Mouse (Mus musculus): ENCODE measurements around the gene Dlx3. TPM values are rescaled to one million over a fixed set of nuclear protein-coding genes. Genes with fewer than 3 reads are reported as not detected.

Gene Dlx3
- total RNA-seq (2021), result not detected

DNA sequence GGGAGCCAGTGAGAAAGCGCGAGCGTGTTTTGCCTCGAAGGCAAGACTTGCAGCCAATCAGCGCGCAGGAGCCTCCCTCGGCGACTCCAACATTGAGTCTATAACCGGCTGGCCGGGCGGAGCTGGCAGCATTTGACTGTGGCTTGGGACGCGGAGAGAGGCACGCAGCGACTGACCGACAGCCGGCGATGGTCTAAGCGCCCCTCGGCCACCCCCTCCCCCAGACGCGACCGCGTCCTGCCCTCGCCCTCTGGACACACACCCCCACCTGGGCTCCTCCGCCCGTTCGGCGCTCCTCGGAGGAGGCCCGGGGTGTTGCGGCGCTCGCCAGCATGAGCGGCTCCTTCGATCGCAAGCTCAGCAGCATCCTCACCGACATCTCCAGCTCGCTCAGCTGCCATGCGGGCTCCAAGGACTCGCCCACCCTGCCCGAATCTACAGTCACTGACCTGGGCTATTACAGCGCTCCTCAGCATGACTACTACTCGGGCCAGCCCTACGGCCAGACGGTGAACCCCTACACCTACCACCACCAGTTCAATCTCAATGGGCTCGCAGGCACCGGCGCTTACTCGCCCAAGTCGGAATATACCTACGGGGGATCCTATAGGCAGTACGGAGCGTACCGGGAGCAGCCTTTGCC lies at the start of gene Dlx3:
TSS of gene Dlx3 (plus strand) at position 130 of the 643 bp plus-strand sequence.
- no peak for DNase-seq (ENCODE audit: low spot score in 2 of 2)
- intact Hi-C loops (cut with DNase I), result loop anchor here (5.0 kb wide), 1 partner anchor 402 kb away; no protein-coding TSS in a partner anchor

DNA sequence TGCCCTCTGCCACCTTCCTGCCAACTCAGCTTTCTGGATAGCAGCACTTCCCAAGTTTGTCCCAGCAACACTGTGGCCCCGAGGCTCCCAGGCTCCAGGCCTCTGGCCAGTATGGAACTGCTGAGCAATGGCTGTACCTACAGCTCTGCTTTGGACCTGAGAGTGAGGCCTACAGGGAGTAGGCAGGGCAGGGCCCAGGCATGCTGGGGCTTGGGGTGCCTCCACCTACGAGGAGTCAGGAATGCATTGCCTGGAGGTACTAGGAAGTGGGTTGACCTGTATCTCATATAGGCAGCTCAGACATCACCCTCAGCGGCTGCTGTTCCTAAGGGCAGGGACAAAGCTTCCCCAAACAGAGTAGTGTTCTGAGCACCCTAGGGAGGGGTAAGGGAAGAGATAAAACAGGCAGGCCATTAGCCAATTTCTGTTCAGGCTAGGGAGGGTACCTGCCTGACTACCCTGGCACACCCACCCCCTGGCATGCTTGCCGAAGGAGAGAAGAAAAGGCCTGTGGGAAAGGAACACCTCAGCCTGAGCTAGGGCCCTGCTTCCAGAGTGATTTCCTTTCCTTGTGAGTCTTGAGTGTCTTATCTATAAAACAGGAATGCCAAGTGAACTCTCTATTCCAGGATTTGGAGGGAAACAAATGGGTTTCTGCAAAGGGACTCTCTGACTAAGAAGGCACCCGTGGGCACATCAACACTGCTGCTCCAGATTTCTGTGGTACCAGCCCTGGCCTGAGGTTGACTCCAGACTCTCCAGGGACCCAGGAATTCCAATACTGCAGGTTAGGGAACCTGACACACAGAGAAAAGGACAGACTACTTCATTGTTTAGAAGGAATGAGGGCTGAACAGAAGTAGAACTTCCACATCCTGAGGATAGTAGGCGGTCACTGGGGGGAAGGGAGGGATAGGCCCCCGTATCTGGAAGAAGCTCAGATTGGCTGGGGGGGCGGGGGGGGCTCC lies 49.5 kb upstream of the Dlx3 start:
- intact Hi-C loops (cut with DNase I), result no loop called here
- no peak for DNase-seq (ENCODE audit: low spot score in 2 of 2)

DNA sequence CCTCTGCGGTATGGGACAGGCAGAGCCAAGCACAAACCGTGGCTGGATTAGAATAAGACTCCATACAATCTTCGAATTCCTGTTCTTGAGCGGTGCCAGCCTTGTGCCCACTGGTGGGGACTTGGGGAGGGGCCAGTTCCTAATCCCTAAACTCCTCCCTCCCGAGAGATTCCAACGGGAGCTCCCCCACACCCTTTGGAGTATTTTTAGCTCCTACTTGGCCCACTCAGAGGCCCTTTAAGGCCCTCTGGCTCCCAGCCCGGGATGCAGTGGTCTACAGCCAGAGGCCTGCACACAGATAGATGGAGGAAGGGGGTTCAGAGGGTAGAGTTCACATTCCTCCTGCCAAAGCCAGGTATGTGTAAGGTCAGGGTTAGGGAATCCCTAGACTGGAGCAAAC lies 48.7 kb upstream of the Dlx3 start:
- intact Hi-C loops (cut with DNase I), result no loop called here
- no peak for DNase-seq (ENCODE audit: low spot score in 2 of 2)

DNA sequence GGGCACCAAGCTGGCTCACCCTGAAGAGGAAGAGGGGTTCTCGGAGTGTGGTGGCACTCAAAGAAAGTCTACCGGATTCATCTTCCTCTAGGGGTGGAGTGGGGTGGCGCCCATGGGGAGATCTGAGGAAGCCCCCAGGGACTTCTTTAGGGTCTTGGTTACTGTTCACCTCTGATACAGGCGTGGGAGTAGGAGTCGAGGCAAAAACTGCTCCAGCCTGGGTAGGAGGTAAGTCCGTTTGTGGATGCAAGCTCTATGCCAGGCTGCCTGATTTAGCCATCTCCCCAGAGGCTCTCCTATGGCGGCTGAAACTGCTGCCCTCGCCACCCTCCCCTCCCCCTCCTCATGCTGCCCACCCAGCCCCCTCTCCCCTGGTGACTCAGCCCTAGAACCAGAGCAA lies 47.8 kb upstream of the Dlx3 start:
- no peak for DNase-seq (ENCODE audit: low spot score in 2 of 2)
- intact Hi-C loops (cut with DNase I), result no loop called here

DNA sequence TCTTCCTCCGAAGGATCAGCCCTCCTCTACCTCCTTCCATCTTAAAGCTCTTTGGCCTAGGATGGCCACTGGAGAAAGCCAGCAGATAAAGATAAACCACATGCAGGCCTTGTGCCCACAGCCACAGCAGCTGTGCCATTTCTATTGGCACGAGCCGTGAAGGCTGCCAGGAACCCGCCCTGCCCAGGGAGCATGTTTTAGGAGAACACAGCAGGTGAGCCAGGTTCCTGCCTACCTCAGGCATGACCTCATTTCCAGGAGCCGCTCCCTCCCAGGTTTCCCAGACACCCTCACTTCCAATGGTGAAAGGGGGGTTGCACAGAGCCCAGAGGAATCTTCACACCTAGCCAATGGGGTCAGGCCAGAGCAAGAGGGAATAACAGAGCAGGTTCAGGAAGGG lies 47.1 kb upstream of the Dlx3 start:
- intact Hi-C loops (cut with DNase I), result no loop called here
- DNase-seq (ENCODE audit: low spot score in 2 of 2), result no peak

DNA sequence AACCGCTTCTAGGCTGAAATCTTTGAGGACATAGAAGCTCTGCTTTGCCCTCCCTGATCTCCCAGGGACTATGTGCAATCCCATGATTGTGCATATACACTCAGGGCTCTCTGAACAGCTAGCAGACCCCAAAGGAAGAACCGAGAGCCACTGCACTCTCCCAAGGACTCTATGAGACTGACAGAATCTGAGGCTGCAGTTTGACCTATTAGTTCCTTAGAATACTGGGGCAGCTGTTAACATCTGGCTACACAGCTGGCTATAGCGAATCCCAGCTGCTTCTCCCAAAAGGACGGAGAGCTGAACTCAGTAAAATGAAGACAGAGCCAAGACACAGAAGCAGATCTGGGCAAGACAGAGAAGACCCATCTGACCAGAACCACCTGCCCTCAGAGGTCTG lies 46.1 kb upstream of the Dlx3 start:
- no peak for DNase-seq (ENCODE audit: low spot score in 2 of 2)
- intact Hi-C loops (cut with DNase I), result no loop called here

DNA sequence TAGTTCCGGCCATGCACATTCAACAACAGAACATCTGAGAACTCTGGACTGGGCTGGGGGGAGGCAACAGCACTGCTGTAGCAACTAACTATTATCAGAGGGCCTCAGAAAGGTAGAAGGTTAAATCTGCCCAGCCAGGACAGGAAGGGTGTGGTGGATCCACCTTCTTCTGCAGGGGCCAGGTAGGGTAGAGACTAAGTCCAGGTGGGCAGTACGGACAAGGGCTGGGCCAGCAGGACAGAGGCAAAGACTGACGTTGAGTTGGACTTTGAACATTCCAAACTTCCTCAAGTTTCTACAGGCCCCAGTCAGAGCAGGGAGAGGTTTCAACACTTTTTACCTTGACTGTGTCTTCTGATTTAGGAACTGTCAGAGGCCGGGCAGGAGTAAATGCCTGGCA lies 45.2 kb upstream of the Dlx3 start:
- intact Hi-C loops (cut with DNase I), result no loop called here
- no peak for DNase-seq (ENCODE audit: low spot score in 2 of 2)

DNA sequence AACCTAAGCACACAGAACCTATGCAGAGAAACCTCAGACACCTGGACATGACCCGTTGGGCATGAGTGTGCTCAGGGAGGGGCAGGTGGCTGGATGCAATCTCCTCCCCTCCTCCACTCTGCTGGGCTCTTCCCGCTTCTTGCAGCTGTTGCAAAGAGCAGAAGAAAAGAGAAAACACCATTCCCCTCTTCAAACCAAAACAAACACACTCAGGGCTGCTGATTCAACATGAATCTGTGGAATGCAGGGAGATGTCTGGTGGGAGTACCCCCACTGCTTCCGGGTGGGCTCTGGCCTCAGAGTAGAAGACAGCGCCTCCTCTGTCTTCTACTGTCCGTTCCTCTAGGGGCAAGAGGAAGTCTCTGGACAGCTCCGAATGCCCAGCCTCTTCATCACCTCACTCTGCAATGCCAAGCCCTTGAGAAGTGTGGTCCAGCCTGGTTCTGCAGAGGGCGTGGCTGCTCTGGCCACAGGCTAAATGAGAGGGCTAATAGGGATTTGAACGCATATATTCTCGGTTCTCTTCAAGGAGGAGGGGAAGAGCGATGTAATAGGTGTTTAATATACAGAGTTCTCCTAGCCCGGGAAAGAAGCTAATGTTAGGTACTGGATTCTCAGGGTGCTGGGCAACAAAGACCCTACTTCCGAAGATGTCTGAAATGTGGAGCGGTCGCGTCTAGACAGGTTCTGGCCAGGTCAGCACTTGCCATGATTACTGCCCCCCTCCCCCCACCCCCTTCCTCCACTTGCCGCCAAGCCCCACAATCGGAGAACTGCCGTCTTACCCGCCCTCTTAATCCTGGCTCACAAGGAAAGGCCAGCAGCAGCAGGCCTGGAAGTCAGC lies 44.5 kb upstream of the Dlx3 start:
- intact Hi-C loops (cut with DNase I), result loop anchor here (2.0 kb wide), 1 partner anchor 31 kb away; no protein-coding TSS in a partner anchor
- no peak for DNase-seq (ENCODE audit: low spot score in 2 of 2)

DNA sequence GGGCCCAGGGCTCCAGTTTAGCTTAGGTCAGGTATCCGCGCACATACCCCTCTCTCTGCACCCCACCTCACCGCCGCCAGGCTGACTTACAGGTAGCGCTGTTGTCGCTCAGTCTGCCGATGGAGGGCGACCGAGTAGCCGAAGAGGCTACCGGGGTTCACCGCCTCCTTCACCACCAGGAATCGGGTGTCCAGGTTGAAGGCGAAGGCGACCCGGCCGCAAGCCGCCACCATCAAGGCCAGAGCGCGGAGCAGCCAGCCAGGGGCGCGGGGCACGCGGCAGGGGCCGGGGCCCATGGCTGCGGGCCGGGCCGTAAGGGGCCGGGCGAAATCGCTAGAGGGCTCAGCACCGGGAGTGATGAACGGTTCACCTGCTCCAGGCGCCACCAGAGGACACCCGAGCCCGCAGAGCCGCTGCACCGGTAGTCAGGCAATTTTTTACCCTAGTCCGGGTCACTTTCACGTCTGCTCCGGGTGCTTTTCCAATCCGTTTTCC lies 43.8 kb upstream of the Dlx3 start:
- DNase-seq (ENCODE audit: low spot score in 2 of 2), result peak; percentile 65 to 69
- intact Hi-C loops (cut with DNase I), result loop anchor here (2.0 kb wide), 1 partner anchor 31 kb away; no protein-coding TSS in a partner anchor

DNA sequence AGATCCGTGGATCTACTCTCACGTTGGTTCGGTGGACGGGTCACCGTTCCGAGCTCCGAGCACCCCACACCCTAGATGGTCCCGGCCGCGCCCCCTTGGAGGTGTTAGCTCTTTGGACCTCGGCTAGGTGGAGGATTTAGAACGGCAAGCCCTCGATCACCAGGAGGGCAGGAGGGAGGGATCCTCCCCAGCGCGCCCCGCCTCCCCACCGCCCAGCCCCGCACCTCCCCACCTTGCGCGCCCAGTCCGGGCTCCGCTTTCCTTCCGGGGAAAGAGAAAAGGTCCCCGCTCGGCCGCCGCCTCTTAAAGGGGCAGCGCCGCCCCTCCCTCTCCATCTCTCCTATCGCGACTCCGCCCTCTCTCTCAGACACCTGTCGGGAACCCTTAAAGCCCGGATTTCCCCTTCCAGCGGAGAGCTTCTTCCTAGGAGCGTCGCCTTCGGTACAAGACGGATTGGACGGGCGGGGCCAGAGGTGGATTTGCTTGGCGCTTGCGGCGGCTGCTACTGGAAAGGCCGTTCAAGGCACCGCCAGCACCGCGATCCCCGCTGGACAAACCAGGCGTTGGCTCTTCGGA lies 43.3 kb upstream of the Dlx3 start, which contains the start of gene Itga3:
TSS of gene Itga3 (minus strand) at position 266 of the 576 bp plus-strand sequence.
- DNase-seq (ENCODE audit: low spot score in 2 of 2), result peak; percentile 60 to 70
- intact Hi-C loops (cut with DNase I), result loop anchor here (2.0 kb wide), 1 partner anchor 30 kb away; no protein-coding TSS in a partner anchor

DNA sequence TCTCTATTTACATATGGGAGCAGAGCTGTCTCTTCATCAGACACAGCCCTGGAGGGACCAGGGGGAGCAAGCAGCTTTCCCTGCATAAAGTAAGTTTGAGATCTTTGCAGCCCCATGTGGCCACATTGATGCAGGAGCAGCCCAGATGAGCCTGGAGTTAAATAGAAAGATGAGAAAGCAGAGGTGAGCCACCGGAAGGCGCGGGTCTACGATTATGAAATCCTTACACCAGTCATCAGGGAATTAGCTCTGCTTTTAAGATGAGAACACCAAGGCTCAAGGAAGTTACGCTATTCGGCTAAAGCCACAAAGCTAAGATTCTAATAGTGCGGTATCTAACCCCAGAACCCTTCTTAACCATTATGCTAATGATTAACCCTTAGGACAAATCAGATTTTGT lies 42.0 kb upstream of the Dlx3 start:
- intact Hi-C loops (cut with DNase I), result loop anchor here (2.0 kb wide), 1 partner anchor 29 kb away; no protein-coding TSS in a partner anchor
- DNase-seq (ENCODE audit: low spot score in 2 of 2), result no peak

DNA sequence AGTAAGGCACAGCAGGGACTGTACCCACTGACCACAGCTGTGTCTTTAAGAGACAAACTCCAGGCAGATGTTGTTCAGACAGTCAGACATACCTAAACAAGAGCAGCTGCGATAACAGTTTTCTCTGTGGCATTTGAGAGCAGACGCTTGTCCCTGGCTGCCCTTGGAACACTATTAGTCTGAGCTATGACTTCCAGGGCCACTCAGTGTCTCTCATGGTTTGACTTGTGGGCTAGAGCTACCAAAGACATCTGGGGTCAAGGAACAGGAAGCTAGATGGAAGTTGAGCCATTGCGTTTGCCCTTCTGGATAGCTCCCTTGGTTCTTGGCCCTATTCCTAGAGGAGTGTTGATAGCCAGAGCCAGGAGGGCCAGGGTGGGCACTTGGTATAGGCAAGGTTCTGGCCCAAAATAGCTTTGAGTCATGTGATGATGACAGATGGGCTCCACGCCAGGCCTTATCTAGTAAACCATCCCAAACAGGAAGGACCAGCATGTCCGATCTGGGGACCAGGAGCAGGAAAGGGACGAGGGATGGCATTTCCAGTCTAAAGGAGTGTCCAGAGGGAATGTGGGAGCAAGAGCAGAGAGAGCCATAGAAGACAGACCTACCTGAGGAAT lies 40.6 kb upstream of the Dlx3 start:
- no peak for DNase-seq (ENCODE audit: low spot score in 2 of 2)
- intact Hi-C loops (cut with DNase I), result no loop called here

DNA sequence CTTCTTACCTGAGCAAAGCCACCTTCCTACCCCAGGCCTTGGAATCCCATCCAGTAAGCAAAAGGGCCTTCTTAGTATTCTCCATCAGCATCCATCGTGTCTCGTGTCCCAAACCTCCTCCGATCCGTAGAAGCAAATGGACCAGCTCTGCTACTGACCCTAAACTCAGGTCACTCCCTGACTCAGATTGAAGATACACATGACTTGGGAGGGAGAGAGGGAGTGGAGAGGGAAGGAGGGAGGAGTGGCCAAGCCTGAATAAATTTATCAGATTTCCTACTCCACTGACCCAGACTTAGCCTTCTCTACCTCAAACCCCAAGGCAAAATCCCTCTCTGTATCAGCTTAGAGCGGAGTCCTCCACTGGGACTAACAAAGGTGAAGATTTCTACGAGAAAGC lies 39.1 kb upstream of the Dlx3 start:
- no peak for DNase-seq (ENCODE audit: low spot score in 2 of 2)
- intact Hi-C loops (cut with DNase I), result no loop called here

DNA sequence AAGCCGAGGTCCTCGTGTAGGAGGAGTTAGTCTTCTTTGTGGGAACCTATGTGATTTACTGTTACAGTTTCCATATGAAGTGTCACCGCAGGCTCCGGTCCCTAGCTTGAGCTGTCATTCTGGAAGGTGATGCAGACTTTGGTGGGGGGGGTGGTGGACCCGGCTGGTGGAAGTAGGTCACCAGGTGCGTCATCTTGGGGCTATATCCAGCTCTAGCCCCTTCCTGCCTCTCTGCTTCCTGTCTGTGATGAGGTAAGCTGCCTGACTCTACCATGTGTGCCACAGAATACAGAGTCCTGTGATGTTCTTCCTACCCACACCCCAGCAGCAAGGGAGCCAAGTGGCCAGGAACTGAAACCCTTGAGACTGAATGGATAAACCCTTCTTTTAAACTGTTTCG lies 37.0 kb upstream of the Dlx3 start:
- no peak for DNase-seq (ENCODE audit: low spot score in 2 of 2)
- intact Hi-C loops (cut with DNase I), result no loop called here

DNA sequence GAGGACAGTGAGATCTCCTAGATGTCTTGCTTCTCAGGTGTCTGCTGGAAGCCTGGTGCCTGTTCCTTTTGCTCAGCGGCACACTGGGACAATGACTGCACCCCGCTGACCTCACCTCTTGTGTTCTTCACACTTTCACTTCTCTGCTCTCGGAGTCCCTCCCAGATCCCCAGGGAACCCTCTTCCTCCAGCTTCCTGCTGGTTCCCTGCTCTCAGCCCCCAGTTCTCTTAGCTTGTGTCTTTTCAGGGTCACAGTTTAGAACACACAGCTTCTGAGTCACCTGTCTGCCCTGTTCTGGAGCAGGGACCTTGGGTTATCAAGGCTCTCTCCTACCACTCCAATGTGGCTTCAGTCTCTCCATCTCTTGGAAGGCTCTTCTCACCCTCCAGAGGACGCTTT lies 35.7 kb upstream of the Dlx3 start:
- intact Hi-C loops (cut with DNase I), result no loop called here
- DNase-seq (ENCODE audit: low spot score in 2 of 2), result no peak

DNA sequence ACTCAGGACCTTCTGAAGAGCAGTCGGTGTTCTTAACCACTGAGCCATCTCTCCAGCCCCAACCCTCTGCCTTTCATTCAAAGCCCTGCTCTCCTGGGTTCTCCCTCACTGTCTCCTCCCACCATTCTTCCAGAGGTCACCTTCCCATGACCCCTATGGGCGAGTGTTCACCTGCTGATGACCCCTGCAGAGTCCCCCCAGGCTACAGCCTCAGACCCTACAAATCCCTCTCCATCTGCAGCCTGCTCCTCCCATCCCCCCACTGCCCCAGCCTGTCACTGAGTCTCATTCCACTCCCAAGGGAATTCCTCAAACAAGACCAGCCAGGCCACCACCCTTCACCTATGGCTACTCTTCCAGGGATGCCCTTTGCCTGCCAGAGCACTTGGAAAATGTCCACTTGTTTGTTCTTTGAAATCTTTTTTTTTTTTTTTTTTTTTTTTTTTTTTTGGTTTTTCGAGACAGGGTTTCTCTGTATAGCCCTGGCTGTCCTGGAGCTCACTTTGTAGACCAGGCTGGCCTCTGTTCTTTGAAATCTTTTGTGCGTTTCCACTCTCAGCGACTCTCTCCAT lies 35.0 kb upstream of the Dlx3 start:
- intact Hi-C loops (cut with DNase I), result no loop called here
- DNase-seq (ENCODE audit: low spot score in 2 of 2), result no peak

DNA sequence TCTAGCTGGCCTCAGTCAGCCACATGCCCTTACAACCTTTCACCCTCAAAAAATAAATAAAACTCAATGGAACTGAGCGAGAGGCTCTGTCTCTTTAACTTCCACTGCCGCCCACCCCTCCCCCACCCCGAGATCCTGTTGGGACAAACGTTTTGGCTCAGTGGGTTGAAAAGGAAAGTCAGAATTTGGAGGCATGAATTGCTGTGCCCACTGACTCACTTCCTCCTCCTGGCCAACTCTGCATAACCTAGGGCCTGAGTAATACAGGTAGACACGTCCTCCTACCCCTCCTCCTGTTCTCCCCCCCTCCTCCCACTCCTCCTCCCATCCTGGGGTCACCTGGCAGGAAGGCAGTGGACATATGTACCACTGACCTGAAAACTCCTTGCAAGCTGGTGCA lies 34.2 kb upstream of the Dlx3 start:
- no peak for DNase-seq (ENCODE audit: low spot score in 2 of 2)
- intact Hi-C loops (cut with DNase I), result no loop called here

DNA sequence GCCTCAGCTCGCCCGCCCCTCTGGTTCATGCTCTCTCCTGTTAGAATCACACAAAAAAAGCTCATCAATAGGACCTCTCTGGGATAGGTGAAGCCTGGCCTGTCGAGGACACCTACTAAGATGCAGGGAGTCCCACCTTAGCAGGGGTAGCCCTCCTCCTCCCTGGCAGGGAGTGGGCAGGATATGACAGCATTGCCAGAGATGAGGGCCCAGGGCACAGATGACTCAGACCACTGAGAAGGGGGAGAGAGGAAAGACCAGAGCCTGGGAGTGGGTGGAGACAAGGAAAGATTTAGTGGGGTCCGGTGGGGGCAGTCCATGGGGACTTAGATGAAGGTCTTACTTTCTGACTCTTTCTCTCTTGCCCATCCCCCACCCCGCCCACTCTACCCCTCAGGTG lies 33.7 kb upstream of the Dlx3 start:
- no peak for DNase-seq (ENCODE audit: low spot score in 2 of 2)
- intact Hi-C loops (cut with DNase I), result no loop called here
